Mouse (Mus musculus): ENCODE results near the gene Vkorc1l1. TPM values are rescaled to one million over a fixed set of nuclear protein-coding genes. Genes with fewer than 3 reads are reported as not detected.
"Not testable (repeated sequence)": the region's sequence is repeated elsewhere in the genome, so short reads cannot be mapped to it uniquely, and the experiment has no call there.

Vkorc1l1 gene
- total RNA-seq (2021) = 10 to 100 TPM; 16.4 to 18.4 TPM

- intact Hi-C loops (cut with DNase I) = loop anchor here (2.0 to 5.0 kb wide), 2 partner anchors 33 to 231 kb away; partner anchors contain the start of genes Nupr1l and Rabgef1
- peak; percentile 98 to 99 for DNase-seq
These were observed at the start of gene Vkorc1l1 for GRCm38 (mm10) chr5:129941495-129942045. Vkorc1l1 (plus strand) TSS chr5:129941970.

DNA sequence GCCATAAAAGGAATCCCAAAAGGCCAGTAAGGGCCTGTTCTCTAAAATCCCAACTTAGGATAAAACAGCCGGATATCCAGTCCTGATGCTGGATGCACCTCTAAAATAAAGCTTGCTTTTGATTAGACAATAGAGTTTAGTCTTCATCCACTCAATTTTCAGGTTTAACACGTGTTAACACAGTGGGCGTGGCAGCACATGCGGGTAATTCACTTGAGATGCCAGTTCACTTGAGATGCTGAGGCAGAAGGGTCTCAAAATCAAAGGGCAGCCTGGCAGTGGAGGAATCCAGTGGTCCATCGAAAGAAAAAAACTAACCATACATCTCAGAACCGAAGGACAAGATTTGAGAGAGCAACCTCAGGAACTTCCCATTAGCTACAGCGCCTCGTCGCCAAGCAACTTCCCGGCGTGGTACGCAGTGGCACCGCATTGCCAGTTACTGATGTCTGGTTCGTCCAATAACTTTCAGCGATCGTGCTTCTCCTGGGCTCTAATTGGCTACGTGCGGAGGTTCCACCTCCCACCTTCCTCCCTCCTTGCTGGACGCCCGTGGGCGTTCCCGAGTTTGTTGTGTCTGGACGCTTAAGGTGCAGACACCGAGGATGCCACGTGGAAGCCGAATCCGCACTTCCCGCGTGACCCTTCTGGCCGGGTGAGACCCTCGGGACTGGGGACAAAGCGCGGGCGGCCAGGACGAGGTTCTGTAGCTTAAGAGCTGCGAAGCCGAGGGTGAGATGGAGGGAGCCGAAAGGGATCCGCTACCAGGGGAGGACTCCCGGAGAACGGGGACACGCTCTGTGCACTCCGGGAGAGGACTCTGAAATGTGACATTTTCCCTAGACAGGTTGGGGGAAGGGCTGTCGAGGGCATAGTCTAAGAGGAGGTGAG lies 46.3 kb upstream of the Vkorc1l1 start, which contains the start of gene Zbed5:
Zbed5 (plus strand) TSS at position 526 of the 891 bp plus-strand sequence.
- intact Hi-C loops (cut with DNase I) = no loop called here
- DNase-seq = peak; percentile 84

GRCm38 (mm10) chr5:129898449-129898848 lies 43.3 kb upstream of the Vkorc1l1 start, which contains the start of gene Phkg1:
Phkg1 (minus strand) TSS chr5:129898549.
- DNase-seq = no peak
- intact Hi-C loops (cut with DNase I) = no loop called here

DNA sequence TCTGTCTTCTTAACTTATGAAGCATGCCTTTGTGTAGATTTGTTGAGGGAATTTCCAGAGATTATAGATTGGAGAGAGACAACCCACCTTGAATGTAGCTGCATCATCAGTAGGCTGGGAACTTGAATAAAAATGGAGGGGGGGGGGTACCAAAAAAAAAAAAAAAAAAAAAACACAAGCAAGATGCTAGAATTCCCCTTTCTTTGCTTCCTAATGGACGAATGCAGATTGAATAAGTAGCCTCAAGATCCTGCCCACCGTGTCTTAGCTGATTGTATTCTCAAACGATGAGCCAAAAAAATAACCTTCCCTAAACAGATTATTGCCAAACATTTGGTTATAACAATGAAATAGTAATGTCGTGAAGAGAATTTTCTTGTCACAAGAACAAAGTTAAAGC lies 34.0 kb upstream of the Vkorc1l1 start:
- no peak for DNase-seq
- intact Hi-C loops (cut with DNase I) = loop anchor here (2.0 kb wide), 1 partner anchor 33 kb away; the partner anchor contains the start of gene Vkorc1l1

DNA sequence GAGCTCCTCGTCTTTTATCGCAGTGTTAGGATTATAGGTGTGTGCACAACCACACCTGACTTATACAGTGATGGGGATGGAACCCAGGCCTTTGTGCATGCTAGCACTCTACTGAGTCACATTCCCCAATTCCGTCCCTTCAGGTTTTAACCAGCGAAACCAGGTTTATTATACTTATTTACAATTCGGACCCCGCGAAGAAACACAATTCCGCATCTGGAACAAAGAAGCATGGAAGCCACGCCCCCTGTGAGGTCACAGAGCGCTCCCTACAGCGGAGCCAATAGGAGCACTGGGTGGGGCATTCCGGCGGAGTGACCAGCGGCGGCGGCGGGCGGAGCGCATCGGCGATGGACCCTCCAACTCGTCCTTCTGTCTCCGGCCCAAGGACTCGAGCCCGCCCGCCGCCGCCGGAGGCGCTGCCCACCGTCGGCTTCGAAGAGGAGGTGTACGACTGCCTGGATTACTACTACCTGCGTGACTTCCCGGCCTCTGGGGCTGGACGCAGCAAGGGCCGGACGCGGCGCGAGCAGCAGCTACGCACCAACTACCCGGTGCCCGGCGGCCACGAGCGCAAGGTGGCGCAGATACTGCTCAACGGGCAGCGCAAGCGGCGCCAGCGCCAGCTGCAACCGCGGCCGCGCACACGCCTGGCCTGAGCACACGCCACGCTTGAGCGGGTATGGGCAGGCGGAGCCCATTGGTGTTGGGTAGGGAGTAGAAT lies 33.4 kb upstream of the Vkorc1l1 start, which contains the start of gene Nupr1l:
Nupr1l (plus strand) TSS at position 299 of the 724 bp plus-strand sequence.
- intact Hi-C loops (cut with DNase I) = loop anchor here (2.0 kb wide), 1 partner anchor 32 kb away; the partner anchor contains the start of gene Vkorc1l1
- DNase-seq = peak; percentile 87 to 90

GRCm38 (mm10) chr5:129909147-129909546 lies 32.6 kb upstream of the Vkorc1l1 start:
- intact Hi-C loops (cut with DNase I) = loop anchor here (2.0 kb wide), 1 partner anchor 32 kb away; the partner anchor contains the start of gene Vkorc1l1
- no peak for DNase-seq

GRCm38 (mm10) chr5:129909591-129909990 lies 32.2 kb upstream of the Vkorc1l1 start:
- intact Hi-C loops (cut with DNase I) = loop anchor here (2.0 kb wide), 1 partner anchor 31 kb away; the partner anchor contains the start of gene Vkorc1l1
- DNase-seq = no peak

DNA sequence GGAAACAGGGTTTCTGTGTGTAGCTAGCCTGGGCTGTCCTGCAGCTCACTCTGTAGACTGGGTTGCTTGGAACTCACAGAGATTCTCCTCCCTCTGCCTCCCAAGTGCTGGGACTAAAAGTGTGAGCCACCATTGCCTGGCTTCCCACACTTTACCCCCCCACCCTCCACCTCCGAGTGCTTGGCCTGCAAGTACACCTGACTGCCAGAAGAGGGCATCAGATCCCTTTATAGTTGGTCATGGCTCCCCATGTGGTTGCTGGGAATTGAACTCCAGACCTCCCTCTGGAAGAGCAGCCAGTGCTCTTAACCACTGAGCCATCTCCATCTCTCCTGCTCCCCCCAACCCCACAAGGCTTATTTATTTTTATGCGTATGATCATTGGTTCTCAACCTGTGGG lies 27.7 kb upstream of the Vkorc1l1 start:
- DNase-seq = peak; percentile 7
- intact Hi-C loops (cut with DNase I) = no loop called here

GRCm38 (mm10) chr5:129915491-129915890 lies 26.3 kb upstream of the Vkorc1l1 start:
- not testable (repeated sequence) for DNase-seq

DNA sequence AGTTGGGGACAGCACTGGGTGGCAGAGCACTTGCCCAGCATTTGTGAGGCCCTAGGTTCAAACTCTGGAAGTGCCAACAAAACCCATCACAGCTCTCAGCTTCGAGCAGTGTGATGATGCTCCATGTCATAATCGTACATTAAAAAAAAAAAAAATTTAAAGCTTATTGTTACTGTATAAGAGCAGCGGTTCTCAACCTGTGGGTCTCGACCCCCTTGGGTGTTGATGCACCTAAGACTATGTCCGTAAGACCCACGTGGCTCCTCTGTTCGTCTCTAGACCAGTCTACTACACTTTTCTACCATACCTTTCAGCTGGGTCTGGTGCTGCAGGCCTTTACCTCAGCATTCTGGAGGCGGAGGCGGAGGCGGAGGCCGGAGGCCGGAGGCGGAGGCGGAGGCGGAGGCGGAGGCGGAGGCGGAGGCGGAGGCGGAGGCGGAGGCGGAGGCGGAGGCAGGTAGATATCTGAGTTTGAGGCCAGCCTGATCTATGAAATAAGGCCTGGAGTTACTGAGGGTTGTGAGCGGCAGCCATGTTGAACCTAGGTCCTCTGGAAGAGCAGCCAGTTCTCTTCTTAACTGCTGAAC lies 23.6 kb upstream of the Vkorc1l1 start:
- no peak for DNase-seq
- intact Hi-C loops (cut with DNase I) = no loop called here

More at GRCm38 (mm10) chr5:129915491-129915890, 26.3 kb upstream of the Vkorc1l1 start:
- intact Hi-C loops (cut with DNase I) = not testable (repeated sequence)

- intact Hi-C loops (cut with DNase I) = no loop called here
These were observed 23.0 kb upstream of the Vkorc1l1 start for GRCm38 (mm10) chr5:129918752-129919151.

DNA sequence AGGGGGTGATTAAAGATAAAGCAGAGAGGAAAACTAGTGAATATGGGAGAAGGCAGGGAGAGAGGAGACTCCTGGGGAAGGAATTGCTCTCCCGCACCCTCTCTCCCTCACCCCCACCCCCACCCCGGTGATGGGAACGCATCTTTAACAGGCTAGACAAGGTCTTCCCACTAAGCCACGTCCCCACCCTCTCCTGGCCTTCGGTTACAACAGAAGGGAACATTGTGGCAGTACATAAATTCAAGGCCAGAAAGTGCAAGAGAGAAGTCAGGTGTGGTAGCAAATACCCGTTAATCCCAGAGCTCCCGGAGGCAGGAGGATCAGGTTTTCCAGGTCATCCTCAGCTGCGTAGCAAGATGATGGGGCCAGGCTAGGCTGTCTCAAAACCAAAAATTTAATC lies 22.4 kb upstream of the Vkorc1l1 start:
- no peak for DNase-seq
- intact Hi-C loops (cut with DNase I) = no loop called here

More at GRCm38 (mm10) chr5:129918752-129919151, 23.0 kb upstream of the Vkorc1l1 start:
- no peak for DNase-seq

GRCm38 (mm10) chr5:129921972-129922371 lies 19.8 kb upstream of the Vkorc1l1 start:
- intact Hi-C loops (cut with DNase I) = no loop called here
- no peak for DNase-seq

GRCm38 (mm10) chr5:129924820-129925452 lies 16.8 kb upstream of the Vkorc1l1 start:
- intact Hi-C loops (cut with DNase I) = no loop called here
- DNase-seq = no peak

DNA sequence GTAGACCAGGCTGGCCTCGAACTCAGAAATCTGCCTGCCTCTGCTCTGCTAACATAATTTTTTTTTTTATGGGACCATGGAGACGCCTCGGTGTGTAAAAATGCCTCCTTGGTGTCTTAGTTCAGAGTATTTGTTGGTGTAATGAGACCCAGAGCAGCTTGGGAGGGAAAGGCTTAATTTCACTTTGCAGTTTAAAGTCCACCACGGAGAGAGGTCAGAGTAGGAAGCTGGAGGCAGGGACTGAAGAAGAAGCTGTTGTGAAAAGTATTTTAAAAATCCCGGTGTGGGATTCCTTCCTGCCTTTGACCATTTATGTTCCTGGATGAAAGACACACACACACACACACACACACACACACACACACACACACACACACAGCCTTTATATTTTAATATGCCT lies 15.8 kb upstream of the Vkorc1l1 start:
- intact Hi-C loops (cut with DNase I) = no loop called here
- no peak for DNase-seq

DNA sequence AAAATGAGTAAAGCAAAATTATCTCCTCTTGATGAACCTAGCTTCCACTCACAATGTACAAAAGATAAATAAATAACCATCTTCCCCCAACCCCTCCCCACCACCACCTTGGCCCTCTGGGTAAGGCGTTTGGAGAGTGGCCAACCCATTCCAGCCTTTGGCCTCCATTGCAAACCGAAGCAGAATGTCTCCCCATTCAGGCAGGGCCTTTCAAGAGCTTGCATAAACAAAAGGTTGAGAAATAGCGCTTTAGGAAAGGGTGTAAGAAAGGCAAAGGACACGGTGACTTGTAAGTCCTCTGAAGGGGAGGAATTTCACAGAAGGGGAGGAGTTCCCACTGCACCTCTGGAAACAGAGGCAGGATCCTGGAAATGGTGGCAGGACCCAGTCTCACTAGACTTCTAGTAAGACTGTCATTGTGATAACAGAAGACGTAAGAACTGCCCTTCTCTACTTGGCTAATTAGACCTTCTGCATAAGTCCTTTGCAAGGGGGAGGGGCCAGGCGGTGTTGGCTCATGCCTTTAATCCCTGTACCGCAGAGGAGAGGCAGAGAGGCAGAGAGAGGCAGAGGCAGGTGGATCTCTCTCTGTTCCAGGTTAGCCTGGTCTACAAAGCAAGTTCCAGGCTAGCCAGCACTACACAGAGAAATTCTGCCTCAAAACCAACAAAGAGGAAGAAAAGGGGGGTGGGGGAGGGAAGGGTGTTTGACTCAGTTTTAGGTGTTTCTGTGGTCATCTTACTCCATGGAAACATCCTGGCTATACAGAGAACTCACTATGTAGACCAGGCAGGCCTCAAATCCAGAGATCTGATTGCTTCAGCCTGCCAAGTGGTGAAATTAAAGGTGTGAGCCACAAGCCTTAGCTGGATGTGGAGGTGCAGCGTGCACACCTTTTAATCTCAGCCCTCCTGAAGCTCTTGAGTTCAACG lies 11.6 kb upstream of the Vkorc1l1 start:
- intact Hi-C loops (cut with DNase I) = no loop called here
- DNase-seq = no peak

GRCm38 (mm10) chr5:129936941-129937340 lies 4.8 kb upstream of the Vkorc1l1 start:
- intact Hi-C loops (cut with DNase I) = no loop called here
- DNase-seq = no peak

DNA sequence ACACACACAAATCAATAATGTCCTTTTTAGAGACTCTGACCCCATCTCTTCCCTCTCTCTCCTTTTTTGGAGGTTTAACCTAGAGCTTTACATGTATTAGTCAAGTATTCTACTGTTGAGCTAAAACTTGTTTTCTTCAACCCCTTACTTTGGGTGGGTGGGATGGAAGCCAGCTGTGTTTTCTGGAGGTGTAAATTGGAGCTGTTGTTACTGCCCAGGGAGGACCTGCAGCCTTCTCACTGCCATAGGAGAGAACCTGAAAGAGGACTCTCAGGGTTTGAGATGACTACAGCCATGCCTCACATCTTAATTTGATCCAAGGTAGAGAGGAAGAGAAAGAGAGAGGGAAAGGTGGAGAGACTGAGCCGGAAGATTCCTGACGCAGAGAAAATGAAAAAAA lies 1.5 kb upstream of the Vkorc1l1 start:
- intact Hi-C loops (cut with DNase I) = loop anchor here (2.0 to 5.0 kb wide), 2 partner anchors 31 to 232 kb away; partner anchors contain the start of genes Nupr1l and Rabgef1
- DNase-seq = no peak

All from heart, postnatal 36 days (tissue).